Mouse (Mus musculus) activated CD4-positive, CD25-positive, alpha-beta regulatory T cell, adult 4 months (primary cell): Measurements from ENCODE around the gene Gtf2b. TPM values are rescaled to one million over a fixed set of nuclear protein-coding genes. Genes with fewer than 3 reads are reported as not detected.

Experiments used
- ATAC-seq: one replicate; pipeline ENCODE4 v1.8.0; 2017
- polyA plus RNA-seq, 2 experiments: library from polyadenylated mRNA; unstranded; fragments of 100-300 nt; shearing (Covaris generic); gene quantifications; one replicate each; pipeline ENCODE4 v1.2.1; 2017

Gtf2b gene
- 10 to 100 TPM; 58.6 to 67.4 TPM for polyA plus RNA-seq

GRCm38 (mm10) chr3:142764995-142765777 is at the start of gene Gtf2b:
Gtf2b (plus strand) TSS chr3:142765045.
- peak; percentile 96 for ATAC-seq

- no peak for ATAC-seq
Observed at GRCm38 (mm10) chr3:142725481-142725880, 39.4 kb upstream of the Gtf2b start.

- no peak for ATAC-seq
Observed at GRCm38 (mm10) chr3:142725969-142726672, 38.7 kb upstream of the Gtf2b start.

- ATAC-seq: no peak
Observed at GRCm38 (mm10) chr3:142734291-142734690, 30.6 kb upstream of the Gtf2b start.

GRCm38 (mm10) chr3:142740896-142741295 is 23.9 kb upstream of the Gtf2b start:
- no peak for ATAC-seq

- peak; percentile 75 for ATAC-seq
Observed at GRCm38 (mm10) chr3:142743973-142744898, 20.6 kb upstream of the Gtf2b start.

GRCm38 (mm10) chr3:142745076-142745475 is 19.8 kb upstream of the Gtf2b start:
- no peak for ATAC-seq

- no peak for ATAC-seq
Observed at GRCm38 (mm10) chr3:142747673-142748072, 17.2 kb upstream of the Gtf2b start.

GRCm38 (mm10) chr3:142749131-142749530 is 15.7 kb upstream of the Gtf2b start:
- no peak for ATAC-seq

GRCm38 (mm10) chr3:142755132-142755867 is 9.5 kb upstream of the Gtf2b start:
- ATAC-seq: no peak

- no peak for ATAC-seq
Observed at GRCm38 (mm10) chr3:142757841-142758240, 7.0 kb upstream of the Gtf2b start.

- ATAC-seq: no peak
Observed at GRCm38 (mm10) chr3:142758593-142758992, 6.3 kb upstream of the Gtf2b start.

GRCm38 (mm10) chr3:142760356-142760755 is 4.5 kb upstream of the Gtf2b start:
- no peak for ATAC-seq

- peak; percentile 7 for ATAC-seq
Observed at GRCm38 (mm10) chr3:142765778-142766165, 927 bp downstream of the Gtf2b start.

GRCm38 (mm10) chr3:142768498-142768897 is 3.7 kb downstream of the Gtf2b start:
- ATAC-seq: no peak

GRCm38 (mm10) chr3:142770518-142770917 is 5.7 kb downstream of the Gtf2b start:
- no peak for ATAC-seq

- no peak for ATAC-seq
Observed at GRCm38 (mm10) chr3:142773538-142774191, 8.8 kb downstream of the Gtf2b start.

GRCm38 (mm10) chr3:142777227-142777626 is 12.4 kb downstream of the Gtf2b start:
- no peak for ATAC-seq

- no peak for ATAC-seq
Observed at GRCm38 (mm10) chr3:142786423-142787072, 21.7 kb downstream of the Gtf2b start.

GRCm38 (mm10) chr3:142795587-142795986 is 30.7 kb downstream of the Gtf2b start:
- ATAC-seq: no peak

GRCm38 (mm10) chr3:142811582-142811981 is 46.7 kb downstream of the Gtf2b start:
- no peak for ATAC-seq
